Mouse (Mus musculus): ENCODE measurements around the gene Ager.
A peak's percentile ranks its signal among the peaks of the same experiment; 100 is the strongest.

GRCm38 (mm10) chr17:34591994-34592375, 5.7 kb upstream of the Ager start:
- no peak for TF ChIP-seq CTCF (IDR thresholded peaks at IDR 0.05; ENCODE audit: low read depth, low read length)
- TF ChIP-seq POLR2A (IDR thresholded peaks at IDR 0.05; ENCODE audit: insufficient read depth, low read length): peak; percentile 52
